Mouse (Mus musculus) stomach, postnatal 0 days (tissue): Measurements from ENCODE around the gene Fbl.

Experiments used
- CTCF ChIP-seq: IDR thresholded peaks from 2 replicates; pipeline ENCODE4 v1.5.1; 2016; ENCODE audit warnings: antibody characterized with exemption, low read depth, mild to moderate bottlenecking, moderate library complexity
- EP300 ChIP-seq: optimal IDR thresholded peaks from 2 replicates; pipeline ENCODE3; 2016; ENCODE audit warnings: antibody characterized with exemption

DNA sequence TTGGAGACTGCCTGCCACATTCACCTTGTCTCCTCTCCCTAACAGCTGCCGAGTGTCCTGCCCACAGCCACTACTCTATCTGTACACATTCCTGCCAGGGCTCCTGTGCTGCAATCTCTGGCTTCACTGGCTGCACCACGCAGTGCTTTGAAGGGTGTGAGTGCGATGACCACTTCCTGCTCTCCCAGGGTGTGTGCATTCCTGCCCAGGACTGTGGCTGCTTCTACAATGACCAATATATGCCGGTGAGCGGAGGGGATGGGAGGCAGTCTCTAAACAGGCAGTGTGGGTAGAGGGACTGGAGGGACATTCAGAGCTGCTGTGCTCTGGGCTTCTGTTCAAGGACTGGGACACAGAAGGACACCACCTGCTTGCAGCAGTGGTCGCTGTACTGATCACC is 10.2 kb upstream of the Fbl start:
- TF ChIP-seq CTCF (no peak), EP300 (no peak)
